Mouse (Mus musculus) left cerebral cortex, adult 18-20 months (tissue): ENCODE measurements at regions not wholly inside any gene's neighbourhood (a gene's known extent, or its start where the extent isn't known, plus 50 kb on each side); places are given as distances from the start of the nearest gene placed in this dataset.
"Not testable (repeated sequence)": the region's sequence is repeated elsewhere in the genome, so short reads cannot be mapped to it uniquely, and the experiment has no call there.

ENCODE experiments used
- DNase-seq, 2 experiments: peaks; one replicate each; pipeline ENCODE4 v3.0.0; 2021 to 2022; ENCODE audit warnings: low spot score in 2 of 2, mixed read lengths in 1 of 2

- DNase-seq: no peak
Observed at GRCm38 (mm10) chr5:148820476-148820875, 108.6 kb downstream of the Katnal1 start.

- DNase-seq: no peak
Observed at GRCm38 (mm10) chr5:148819423-148819822, 109.7 kb downstream of the Katnal1 start.

- no peak for DNase-seq
Observed at GRCm38 (mm10) chr5:148818746-148819145, 110.4 kb downstream of the Katnal1 start.

- DNase-seq: no peak
Observed at GRCm38 (mm10) chr5:148812840-148813239, 116.3 kb downstream of the Katnal1 start.

GRCm38 (mm10) chr5:148812016-148812415 lies 117.1 kb downstream of the Katnal1 start:
- DNase-seq: peak; percentile 59 to 76

DNA sequence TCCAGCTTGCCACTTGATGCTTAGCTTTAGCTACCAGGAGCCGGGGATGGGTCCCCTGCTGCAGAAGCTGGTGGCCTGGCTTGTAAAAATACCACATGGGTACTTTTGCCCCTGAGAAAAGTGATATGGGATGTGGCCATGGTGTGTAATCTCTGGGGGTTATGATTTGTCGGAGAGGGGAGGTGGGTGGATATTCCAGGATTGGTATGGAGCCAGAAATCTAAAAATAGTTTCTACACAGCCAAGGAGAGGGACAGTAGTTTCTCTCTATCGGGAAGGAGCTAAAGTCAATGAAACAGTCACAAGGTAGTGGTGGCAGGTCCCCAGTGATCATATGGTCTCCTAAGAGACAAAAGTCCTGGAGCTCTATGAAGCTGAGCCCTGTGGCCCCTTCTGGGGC lies 119.6 kb downstream of the Katnal1 start:
- no peak for DNase-seq

DNA sequence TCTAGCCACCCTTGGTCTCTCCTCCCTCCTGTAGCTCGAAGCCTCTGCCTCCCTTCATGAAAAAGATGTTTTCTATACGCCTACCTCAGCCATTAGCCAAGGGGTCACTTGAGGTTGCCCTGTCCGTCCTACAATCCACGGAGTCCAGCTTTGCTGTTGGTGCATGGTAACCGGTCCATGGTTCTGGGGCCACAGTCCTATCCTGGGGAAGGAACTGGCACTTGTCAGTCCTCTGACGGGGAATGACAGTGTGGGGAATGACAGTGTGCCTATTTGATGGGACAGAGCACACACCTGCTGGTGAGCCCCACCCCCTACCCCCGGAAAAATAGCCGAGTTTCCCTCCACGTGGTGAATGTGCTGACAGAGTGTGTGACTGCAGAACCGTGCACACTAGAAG lies 120.1 kb downstream of the Katnal1 start:
- DNase-seq: no peak

GRCm38 (mm10) chr5:148808426-148808825 lies 120.7 kb downstream of the Katnal1 start:
- peak; percentile 60 to 61 for DNase-seq

DNA sequence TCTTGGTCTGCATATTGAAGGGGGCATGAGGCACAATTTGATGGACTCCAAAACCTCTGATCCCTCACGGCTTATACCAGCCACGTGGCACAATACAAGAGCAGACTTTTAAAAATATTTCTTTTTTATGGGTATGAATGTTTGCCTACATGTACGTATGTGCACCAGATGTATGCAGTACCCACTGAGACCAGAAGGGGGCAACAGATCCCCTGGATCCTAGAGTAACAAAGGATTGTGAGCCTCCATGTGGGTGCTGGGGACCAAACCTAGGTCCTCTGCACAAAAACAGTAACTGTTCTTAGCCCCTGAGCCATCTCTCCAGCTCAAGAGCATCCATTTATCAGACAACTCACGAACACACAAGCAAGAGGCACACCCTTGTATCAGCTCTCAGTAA lies 121.5 kb downstream of the Katnal1 start:
- no peak for DNase-seq

DNA sequence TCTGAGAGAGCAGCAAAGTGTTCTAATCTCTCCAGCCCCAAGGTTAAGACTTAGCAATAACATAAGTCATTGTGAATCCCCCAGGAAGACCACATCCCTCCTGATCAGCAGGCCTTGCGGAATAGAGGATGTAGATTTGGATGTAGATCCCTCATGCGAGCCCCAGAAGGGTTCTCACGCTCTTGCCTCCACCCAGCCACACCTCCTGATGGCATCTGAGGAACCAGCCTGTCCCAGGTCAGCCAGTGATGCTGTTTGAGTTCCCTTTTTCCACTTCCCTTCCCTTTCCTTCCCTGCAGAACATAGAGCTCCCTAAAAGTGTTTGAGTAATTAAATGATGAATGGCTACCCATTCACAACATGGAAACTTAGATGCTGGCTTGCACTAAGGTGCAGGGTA lies 124.1 kb downstream of the Katnal1 start:
- no peak for DNase-seq

- DNase-seq: no peak
Observed at GRCm38 (mm10) chr5:148803772-148804171, 125.3 kb downstream of the Katnal1 start.

- no peak for DNase-seq
Observed at GRCm38 (mm10) chr5:148802720-148803119, 126.4 kb downstream of the Katnal1 start.

DNA sequence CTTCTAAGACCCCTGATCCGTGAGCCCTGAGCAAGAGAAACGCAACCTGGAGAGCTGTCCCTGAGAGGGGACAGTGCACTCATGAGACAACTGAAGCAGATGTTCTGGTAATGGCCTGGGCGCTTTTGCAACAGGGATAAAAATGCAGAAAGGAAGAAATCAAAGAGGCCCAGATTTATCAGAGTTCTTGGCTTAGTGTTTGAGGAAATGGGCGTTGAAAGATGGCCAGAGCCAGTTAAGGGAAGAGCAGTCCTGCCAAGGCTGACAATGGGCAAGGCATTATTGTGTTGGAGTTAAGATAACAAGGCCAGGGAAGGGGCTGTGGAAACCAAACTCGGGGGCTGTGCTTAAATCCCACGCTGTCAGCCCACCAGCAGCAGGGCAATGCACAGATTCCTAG lies 130.6 kb downstream of the Katnal1 start:
- DNase-seq: no peak

- DNase-seq: no peak
Observed at GRCm38 (mm10) chr5:148796072-148796471, 133.0 kb downstream of the Katnal1 start.

DNA sequence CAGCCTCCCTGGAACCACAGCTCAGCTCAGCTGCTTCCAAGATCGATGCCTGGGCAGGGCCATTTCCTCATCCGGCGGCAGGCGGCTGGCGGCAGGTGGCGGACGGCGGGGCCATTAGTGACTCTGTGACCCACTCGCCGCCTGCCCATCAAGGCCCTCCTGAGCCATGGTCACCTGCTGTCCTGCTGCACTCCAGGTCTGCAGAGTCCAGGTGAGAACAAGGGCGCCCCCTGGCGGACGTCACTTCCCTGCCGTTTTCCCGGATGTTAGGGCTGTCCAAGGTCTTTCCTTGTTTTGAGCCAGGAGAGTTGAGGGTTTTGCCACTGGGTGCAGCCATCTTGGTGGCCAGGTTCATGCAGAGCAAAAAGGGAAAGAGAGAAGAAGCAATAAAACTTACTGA lies 134.7 kb downstream of the Katnal1 start:
- DNase-seq: peak; percentile 56 to 73

GRCm38 (mm10) chr5:148792736-148793440 lies 136.2 kb downstream of the Katnal1 start:
- DNase-seq: peak; percentile 90 to 94

DNA sequence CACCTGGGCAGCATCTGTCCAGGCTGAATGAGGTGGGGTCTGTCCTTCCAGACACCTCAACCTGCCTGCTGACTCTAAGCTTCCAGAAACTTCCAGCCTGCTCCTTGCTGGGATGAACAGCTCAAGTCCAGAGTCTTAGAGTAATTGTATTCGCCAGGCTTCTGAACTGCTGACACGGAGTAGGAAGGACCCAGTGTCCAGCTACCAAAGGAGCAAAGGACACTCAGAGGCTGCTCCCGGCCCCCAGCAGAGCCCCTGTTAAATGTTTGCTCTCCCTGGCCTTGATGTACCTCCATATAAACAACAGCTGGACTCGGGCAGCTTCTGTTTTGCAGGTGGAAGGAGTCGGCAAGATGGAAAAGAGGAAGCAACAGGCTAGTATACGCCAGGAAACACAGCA lies 137.5 kb downstream of the Katnal1 start:
- no peak for DNase-seq

DNA sequence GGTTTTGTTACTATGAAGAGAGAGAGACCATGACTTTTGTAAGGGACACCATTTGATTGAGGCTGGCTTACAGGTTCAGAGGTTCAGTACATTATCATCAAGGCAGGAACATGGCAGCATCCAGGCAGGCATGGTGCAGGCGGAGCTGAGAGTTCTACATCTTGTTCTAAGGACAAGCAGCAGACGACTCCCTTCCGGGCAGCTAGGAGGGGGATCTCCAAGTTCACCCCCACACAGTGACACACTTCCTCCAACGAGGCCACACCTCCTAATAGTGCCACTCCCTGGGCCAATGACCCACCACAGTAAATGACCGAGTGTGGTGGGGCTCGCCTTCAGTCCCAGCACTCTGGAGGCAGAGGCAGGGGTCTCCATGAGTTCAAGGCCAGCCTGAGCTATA lies 138.8 kb downstream of the Katnal1 start:
- DNase-seq: not testable (repeated sequence)

GRCm38 (mm10) chr5:148789823-148790222 lies 139.3 kb downstream of the Katnal1 start:
- no peak for DNase-seq

DNA sequence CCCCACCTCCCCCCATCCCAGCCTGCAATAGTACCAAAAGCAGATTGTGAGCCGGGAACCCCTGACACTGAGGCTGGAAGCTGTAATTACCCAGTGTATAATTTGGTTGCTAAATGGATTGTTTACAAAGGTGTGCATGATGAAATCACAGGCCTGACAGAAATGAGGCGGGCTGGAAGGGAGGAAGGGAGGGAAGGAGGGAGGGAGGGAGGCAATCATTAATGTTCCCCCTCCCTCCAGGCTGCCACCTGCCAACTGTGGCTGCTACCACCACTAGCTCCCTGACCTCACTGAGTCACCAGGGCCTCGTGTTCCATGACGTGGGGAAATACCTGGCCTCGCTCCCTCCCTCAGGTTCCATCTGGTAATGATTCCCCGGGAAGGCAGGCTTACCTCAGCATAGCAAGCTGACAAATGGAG lies 140.0 kb downstream of the Katnal1 start:
- DNase-seq: no peak

DNA sequence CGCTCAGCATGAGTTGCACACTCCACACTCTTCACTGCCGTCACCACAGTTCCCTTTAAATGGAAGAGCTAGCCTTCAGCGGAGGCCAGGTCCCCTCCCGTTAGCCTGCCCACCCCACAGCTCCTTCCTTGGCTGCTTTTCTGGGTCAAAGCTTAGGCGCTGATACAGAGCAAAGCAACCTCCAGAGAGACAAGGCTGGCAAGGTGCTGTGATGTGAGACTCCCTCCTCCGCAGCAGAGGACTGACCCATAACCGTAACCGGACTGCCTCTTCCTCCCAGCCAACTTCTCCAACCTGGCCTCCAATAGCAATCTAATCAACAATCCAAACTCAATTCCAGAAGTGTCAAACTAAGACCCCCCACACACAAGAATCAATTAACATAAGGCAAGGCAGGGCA lies 140.4 kb downstream of the Katnal1 start:
- no peak for DNase-seq

- no peak for DNase-seq
Observed at GRCm38 (mm10) chr5:148787270-148787669, 141.8 kb downstream of the Katnal1 start.

- not testable (repeated sequence) for DNase-seq
Observed at GRCm38 (mm10) chr5:148781076-148781475, 148.0 kb downstream of the Katnal1 start.
